Comparison of ENCODE assay signal across 24 mouse cellular contexts in the genomic region with DNA sequence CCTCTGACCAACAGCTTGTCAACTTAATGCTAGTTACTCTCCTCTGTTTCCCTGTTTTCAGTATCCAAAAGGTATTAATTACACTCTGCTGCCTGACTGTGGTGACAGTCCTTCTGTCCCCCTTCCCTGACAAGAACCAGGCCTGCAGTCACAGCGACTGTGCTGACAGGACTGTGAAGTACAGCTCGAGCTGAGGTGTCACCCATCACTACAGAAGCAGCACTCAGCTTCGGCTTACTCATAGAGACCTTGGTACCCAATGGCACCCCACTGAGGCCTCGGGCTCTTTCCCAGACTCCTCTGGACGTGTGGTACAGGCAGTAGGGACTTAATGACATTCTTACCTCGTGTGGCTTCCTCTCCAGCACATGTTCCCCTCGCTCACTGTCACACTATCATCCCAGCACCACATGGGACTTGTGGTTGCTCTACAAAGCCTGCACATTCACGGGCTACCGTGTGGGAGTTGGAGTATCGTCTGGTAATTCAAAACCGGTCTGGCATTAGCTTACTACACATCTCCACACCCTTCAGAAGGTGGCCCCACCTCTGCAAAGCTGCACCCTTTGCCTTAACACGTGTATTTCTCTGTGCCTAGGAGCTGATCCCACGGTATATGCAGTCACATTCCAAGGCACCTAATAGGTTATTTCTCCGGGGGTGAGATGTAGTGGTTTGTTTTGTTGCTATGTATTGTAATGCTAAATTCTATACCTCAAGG. TPM values are rescaled to one million over a fixed set of nuclear protein-coding genes. Genes with fewer than 3 reads are reported as not detected.
DNase-seq lines count a peak whose midpoint lies in the region; ATAC-seq and TF ChIP-seq lines count a peak whose summit lies in the region.
"Had no signal": no experiment of that assay in that cellular context is flagged by ENCODE, and none has a peak within 500 bp of the region (broad histone marks: within the 10 kb centered on the region; RNA-seq: fewer than 3 reads in every experiment).

No protein-coding gene starts in this region.

- 28% methylated on average over 14 of the region's 14 CpGs for WGBS in heart, embryonic 13.5 days
- 52% methylated on average over 14 of the region's 14 CpGs for WGBS in intestine, embryonic 16.5 days
- 35% methylated on average over 14 of the region's 14 CpGs for whole genome bisulfite sequencing in stomach, postnatal 0 days

- H3K9me3 ChIP-seq in heart, embryonic 13.5 days = 0 out of 2 replicates have a peak, but pooled peaks cover under 1% of the 10 kb centered on the region
- H3K9me3 ChIP-seq in intestine, embryonic 16.5 days (ENCODE audit: control insufficient read depth, low read length) = 0 out of 2 replicates have a peak, but pooled peaks cover under 1% of the 10 kb centered on the region
- no peaks in the 10 kb centered on the region for H3K9me3 ChIP-seq in stomach, postnatal 0 days (ENCODE audit: control insufficient read depth, low read length)
- H3K9me3 ChIP-seq: forebrain, embryonic 13.5 days; heart, embryonic 15.5 days; hindbrain, embryonic 13.5 days; megakaryocyte, embryonic 14.5 days had no signal

- no peak overlapping the region for H3K4me3 ChIP-seq in heart, embryonic 13.5 days
- no peak overlapping the region for H3K4me3 ChIP-seq in intestine, embryonic 16.5 days (ENCODE audit: low read length)
- H3K4me3 ChIP-seq in stomach, postnatal 0 days (ENCODE audit: low read depth, low read length) = no peak overlapping the region
- H3K4me3 ChIP-seq: forebrain, embryonic 13.5 days; heart, embryonic 15.5 days; hindbrain, embryonic 13.5 days; megakaryocyte, embryonic 14.5 days had no signal

- ATAC-seq in heart, embryonic 13.5 days (ENCODE audit: extremely low read depth, insufficient number of reproducible peaks, low FRiP score, low TSS enrichment) = peak; percentile 43; the same call in 1 of the 2 replicates
- ATAC-seq in intestine, embryonic 16.5 days = peak; percentile 60
- ATAC-seq in stomach, postnatal 0 days (ENCODE audit: low FRiP score, low TSS enrichment) = peak; percentile 93
- ATAC-seq: forebrain, embryonic 13.5 days; inflammation-experienced regulatory T-cells, adult 6 months had no signal

- DNase-seq in heart, adult 18-20 months = no peak
- DNase-seq in testis, postnatal 14 days (ENCODE audit: low spot score) = peak; percentile 15
- no peak for DNase-seq in testis, postnatal 10 days (ENCODE audit: low spot score)
- DNase-seq in stomach, postnatal 0 days (ENCODE audit: low spot score) = peak; percentile 63
- DNase-seq in cerebellum, adult 11 months = no peak
- DNase-seq in cerebellum, adult 9-11 months = no peak
- DNase-seq: adrenal gland, adult 2 months; B cell, adult 2 months; cerebellum, postnatal 10 days; embryo, embryonic 11 days; gastrocnemius, postnatal 14 days; layer of hippocampus, postnatal 36 days; liver; lung, postnatal 10 days; retina, postnatal 1 day; thymus, postnatal 25 days had no signal

- TF ChIP-seq CTCF in stomach, postnatal 0 days (IDR thresholded peaks at IDR 0.05; ENCODE audit: low read depth) = no peak

- no peak for TF ChIP-seq EP300 in stomach, postnatal 0 days (optimal IDR thresholded peaks at IDR 0.05)

- no peak overlapping the region for H3K9ac ChIP-seq in heart, embryonic 13.5 days
- no peak overlapping the region for H3K9ac ChIP-seq in intestine, embryonic 16.5 days (ENCODE audit: low read depth, low read length)
- H3K9ac ChIP-seq in stomach, postnatal 0 days (ENCODE audit: low read length) = no peak overlapping the region
- H3K9ac ChIP-seq: forebrain, embryonic 13.5 days; heart, embryonic 15.5 days; hindbrain, embryonic 13.5 days had no signal

- H3K4me2 ChIP-seq in heart, embryonic 13.5 days = no peak overlapping the region
- H3K4me2 ChIP-seq in intestine, embryonic 16.5 days (ENCODE audit: low read depth, low read length) = no peak overlapping the region
- no peak overlapping the region for H3K4me2 ChIP-seq in stomach, postnatal 0 days (replicated peaks; ENCODE audit: low read depth)
- H3K4me2 ChIP-seq: forebrain, embryonic 13.5 days; heart, embryonic 15.5 days; hindbrain, embryonic 13.5 days had no signal

- H3K27me3 ChIP-seq in heart, embryonic 13.5 days (replicated peaks) = no peaks in the 10 kb centered on the region; the same call in 1 of the 2 replicates
- H3K27me3 ChIP-seq in intestine, embryonic 16.5 days (replicated peaks; ENCODE audit: control insufficient read depth, insufficient read depth, low read length) = no peaks in the 10 kb centered on the region
- no peaks in the 10 kb centered on the region for H3K27me3 ChIP-seq in stomach, postnatal 0 days (ENCODE audit: control insufficient read depth, insufficient read depth, low read length)

- 0 out of 2 replicates have a peak overlapping the region, but pooled peaks have one; percentile 26 for H3K27ac ChIP-seq in heart, embryonic 13.5 days (replicated peaks)
- H3K27ac ChIP-seq in intestine, embryonic 16.5 days (ENCODE audit: low read length) = no peak overlapping the region
- H3K27ac ChIP-seq in stomach, postnatal 0 days (replicated peaks) = peak overlapping the region; percentile 83
- H3K27ac ChIP-seq: forebrain, embryonic 13.5 days; heart, embryonic 15.5 days; hindbrain, embryonic 13.5 days had no signal

- no peaks in the 10 kb centered on the region for H3K36me3 ChIP-seq in heart, embryonic 13.5 days
- no peaks in the 10 kb centered on the region for H3K36me3 ChIP-seq in intestine, embryonic 16.5 days (ENCODE audit: control insufficient read depth, insufficient read depth, low read length)
- H3K36me3 ChIP-seq in stomach, postnatal 0 days (ENCODE audit: control insufficient read depth, insufficient read depth, low read length) = no peaks in the 10 kb centered on the region
- H3K36me3 ChIP-seq: heart, embryonic 15.5 days; hindbrain, embryonic 13.5 days had no signal

- H3K4me1 ChIP-seq in heart, embryonic 13.5 days = peaks cover 28% of the 10 kb centered on the region
- peaks cover 4% of the 10 kb centered on the region; the same call in 1 of the 2 replicates for H3K4me1 ChIP-seq in intestine, embryonic 16.5 days (ENCODE audit: control insufficient read depth, insufficient read depth, low read length)
- H3K4me1 ChIP-seq in stomach, postnatal 0 days (replicated peaks; ENCODE audit: control insufficient read depth, insufficient read depth) = 0 out of 2 replicates have a peak, but pooled peaks cover 3% of the 10 kb centered on the region
- H3K4me1 ChIP-seq: forebrain, embryonic 13.5 days; hindbrain, embryonic 13.5 days had no signal

RNA-seq across cellular contexts. Expression of a gene that starts 6.7 kb away (rescaled TPM):
- 6.3 TPM in 2 replicates for polyA plus RNA-seq in heart, embryonic 13.5 days (2015; fragmentation: Nextera tagmentation; extraction: Ambion mirVana)
- total RNA-seq in heart, adult 18-20 months (2021) = 10 to 100 TPM; 42.7 to 50.9 TPM
- polyA plus RNA-seq in intestine, embryonic 16.5 days (2015; fragmentation: Nextera tagmentation; extraction: Ambion mirVana) = 32.8 and 42.1 TPM in 2 replicates
- polyA plus RNA-seq in stomach, postnatal 0 days (2015; fragmentation: Nextera tagmentation; extraction: Ambion mirVana) = 37.8 and 39.6 TPM in 2 replicates
- total RNA-seq: midbrain, postnatal 0 days had no signal

Comparison
In these comparisons a context has a peak if more than half of its experiments do, and no peak if none do; other contexts are left out.
1. DNase-seq: peak in testis, postnatal 14 days (single experiment) and stomach, postnatal 0 days (single experiment); none in heart, adult 18-20 months (0 of 2), testis, postnatal 10 days (single experiment), cerebellum, adult 11 months (single experiment) and cerebellum, adult 9-11 months (single experiment).
2. ATAC-seq: peak in every context shown above with its lines; median percentile 93 in stomach, postnatal 0 days; 60 in intestine, embryonic 16.5 days; 43 in heart, embryonic 13.5 days.